Mouse (Mus musculus) embryonic facial prominence, embryonic 12.5 days (tissue): ENCODE data around the gene Rhoc. TPM values are rescaled to one million over a fixed set of nuclear protein-coding genes. Genes with fewer than 3 reads are reported as not detected.
"Not testable (repeated sequence)": the region's sequence is repeated elsewhere in the genome, so short reads cannot be mapped to it uniquely, and the experiment has no call there.

ENCODE experiments used
- ATAC-seq: fragments of 200-750 bp; cut with Nextera tagmentation; 2 replicates; pipeline ENCODE4 v1.8.0; 2017; ENCODE audit not compliant: insufficient number of reproducible peaks, insufficient read depth, low FRiP score, low TSS enrichment
- H3K27ac ChIP-seq: fragments of 300-500 bp; sonication (generic); 2 replicates; pipeline ENCODE4 v1.5.1; 2016; ENCODE audit warnings: mild to moderate bottlenecking
- H3K27me3 ChIP-seq: fragments of 300-500 bp; sonication (generic); 2 replicates; pipeline ENCODE4 v1.6.1; 2016; ENCODE audit warnings: mild to moderate bottlenecking, moderate library complexity
- H3K36me3 ChIP-seq: fragments of 300-500 bp; sonication (generic); 2 replicates; pipeline ENCODE4 v1.6.1; 2016; ENCODE audit warnings: mild to moderate bottlenecking
- H3K4me1 ChIP-seq: fragments of 300-500 bp; sonication (generic); 2 replicates; pipeline ENCODE4 v1.6.1; 2016
- H3K4me2 ChIP-seq: fragments of 300-500 bp; sonication (generic); replicated peaks from 2 replicates; pipeline ENCODE4 v1.6.1; 2016; ENCODE audit warnings: mild to moderate bottlenecking, moderate library complexity
- H3K4me3 ChIP-seq: fragments of 300-500 bp; sonication (generic); 2 replicates; pipeline ENCODE4 v1.5.1; 2016; ENCODE audit warnings: mild to moderate bottlenecking
- H3K9ac ChIP-seq: fragments of 300-500 bp; sonication (generic); 2 replicates; pipeline ENCODE4 v1.6.1; 2016; ENCODE audit warnings: mild to moderate bottlenecking, moderate library complexity
- H3K9me3 ChIP-seq: fragments of 300-500 bp; sonication (generic); 2 replicates; pipeline ENCODE4 v1.6.1; 2016; ENCODE audit warnings: mild to moderate bottlenecking, moderate library complexity
- WGBS: fragments of 180-500 bp; shearing (Covaris S2); methylation state at CpG from one replicate; pipeline ENCODE4 v1.1.7; 2016; 5-methylcytosine and 5-hydroxymethylcytosine counted together
- polyA plus RNA-seq: library from polyadenylated mRNA; unstranded; fragments of >200 nt; fragmentation: Nextera tagmentation; extraction: Ambion mirVana; gene quantifications from 2 replicates; pipeline ENCODE4 v1.2.1, GENCODE M21; 2016

Gene Rhoc
- polyA plus RNA-seq, 1 experiment from 2014 or later: 157 TPM

GRCm38 (mm10) chr3:104796430-104797082 is 8.4 kb downstream of the Rhoc start:
- peaks cover 44% of the 10 kb centered on the region for H3K4me1 ChIP-seq
- no peaks in the 10 kb centered on the region for H3K27me3 ChIP-seq
- 0 out of 2 replicates have a peak overlapping the region, but pooled peaks have one; percentile 2 for H3K27ac ChIP-seq
- no peak for ATAC-seq
- no peaks in the 10 kb centered on the region for H3K9me3 ChIP-seq
- 83% methylated on average over 15 of the region's 15 CpGs for WGBS
- peaks cover 76% of the 10 kb centered on the region for H3K36me3 ChIP-seq
- H3K4me3 ChIP-seq: no peak overlapping the region
- H3K9ac ChIP-seq: no peak overlapping the region
- H3K4me2 ChIP-seq: no peak overlapping the region

GRCm38 (mm10) chr3:104800681-104801080 is 12.5 kb downstream of the Rhoc start:
- Histone ChIP-seq H3K4me2 (no peak overlapping the region), H3K27ac (no peak overlapping the region), H3K9me3 (no peaks in the 10 kb centered on the region), H3K9ac (no peak overlapping the region), H3K36me3 (peaks cover 77% of the 10 kb centered on the region), H3K4me3 (no peak overlapping the region), H3K27me3 (no peaks in the 10 kb centered on the region), H3K4me1 (0 out of 2 replicates have a peak, but pooled peaks cover 5% of the 10 kb centered on the region)
- no peak for ATAC-seq
- 96% methylated on average over 11 of the region's 11 CpGs for WGBS

- H3K36me3 ChIP-seq: peaks cover 71% of the 10 kb centered on the region
- no peak for ATAC-seq
Observed at GRCm38 (mm10) chr3:104801481-104801880, 13.3 kb downstream of the Rhoc start.

DNA sequence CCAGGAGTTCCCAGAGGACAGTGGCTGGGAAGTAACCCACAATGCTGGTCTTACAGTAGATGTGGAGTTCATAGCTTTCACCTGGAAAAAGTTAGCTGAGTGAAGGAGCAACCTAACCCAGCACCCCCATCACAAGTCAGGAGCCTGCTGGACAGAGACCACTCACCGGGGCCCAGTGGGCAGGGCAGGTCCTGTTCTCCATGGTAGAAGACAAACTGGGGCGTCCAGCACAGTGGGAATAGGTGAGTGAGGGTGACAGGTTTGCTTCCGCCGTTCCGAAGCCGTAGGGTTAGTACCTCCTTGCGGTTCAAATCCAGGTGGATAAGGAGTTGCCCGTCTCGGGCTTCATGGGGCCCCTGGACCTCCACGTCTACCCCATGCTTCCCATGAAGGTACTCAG is 16.1 kb downstream of the Rhoc start:
- H3K4me3 ChIP-seq: no peak overlapping the region
- no peak overlapping the region for H3K27ac ChIP-seq
- H3K9me3 ChIP-seq: no peaks in the 10 kb centered on the region
- 89% methylated on average over 10 of the region's 10 CpGs for WGBS
- H3K36me3 ChIP-seq: peaks cover 53% of the 10 kb centered on the region
- H3K27me3 ChIP-seq: no peaks in the 10 kb centered on the region
- no peak overlapping the region for H3K4me2 ChIP-seq
- H3K4me1 ChIP-seq: no peaks in the 10 kb centered on the region
- ATAC-seq: no peak
- no peak overlapping the region for H3K9ac ChIP-seq

More at GRCm38 (mm10) chr3:104801481-104801880, 13.3 kb downstream of the Rhoc start:
- Histone ChIP-seq H3K27ac (no peak overlapping the region), H3K4me3 (no peak overlapping the region), H3K27me3 (no peaks in the 10 kb centered on the region), H3K9me3 (no peaks in the 10 kb centered on the region), H3K4me2 (no peak overlapping the region), H3K4me1 (no peaks in the 10 kb centered on the region), H3K9ac (no peak overlapping the region)
- WGBS: 89% methylated on average over 6 of the region's 6 CpGs

DNA sequence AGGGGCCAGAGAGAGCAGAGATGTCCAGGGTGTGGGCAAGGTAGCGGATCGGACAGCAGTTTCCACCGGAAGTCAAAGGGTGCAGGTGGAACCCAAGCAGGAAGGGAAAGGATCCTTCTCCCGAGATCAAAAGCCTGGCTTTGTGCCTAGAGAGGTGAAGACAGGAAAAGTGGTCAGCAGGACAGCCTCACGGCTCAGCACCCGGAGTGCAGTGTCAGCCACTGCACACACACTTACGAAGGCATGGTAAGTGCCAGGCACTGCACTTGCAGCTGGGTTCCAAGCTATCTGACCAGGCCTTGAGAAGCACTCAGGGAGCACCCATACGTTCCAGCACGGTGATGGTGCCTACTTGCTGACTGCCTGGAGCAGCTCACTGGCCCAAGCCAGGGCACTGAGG is 17.4 kb downstream of the Rhoc start:
- no peak overlapping the region for H3K4me3 ChIP-seq
- H3K9me3 ChIP-seq: no peaks in the 10 kb centered on the region
- H3K4me1 ChIP-seq: no peaks in the 10 kb centered on the region
- peaks cover 41% of the 10 kb centered on the region for H3K36me3 ChIP-seq
- no peak overlapping the region for H3K9ac ChIP-seq
- ATAC-seq: no peak
- H3K4me2 ChIP-seq: no peak overlapping the region
- no peaks in the 10 kb centered on the region for H3K27me3 ChIP-seq
- no peak overlapping the region for H3K27ac ChIP-seq
- WGBS: 81% methylated on average over 9 of the region's 9 CpGs

- Histone ChIP-seq H3K27ac (no peak overlapping the region), H3K9me3 (no peaks in the 10 kb centered on the region), H3K36me3 (no peaks in the 10 kb centered on the region; the same call in 1 of the 2 replicates), H3K9ac (no peak overlapping the region), H3K4me1 (peaks cover 10% of the 10 kb centered on the region; the same call in 1 of the 2 replicates), H3K27me3 (no peaks in the 10 kb centered on the region), H3K4me2 (no peak overlapping the region), H3K4me3 (no peak overlapping the region)
- ATAC-seq: no peak
- WGBS: 31% methylated on average over 3 of the region's 3 CpGs
Observed at GRCm38 (mm10) chr3:104811752-104812151, 23.6 kb downstream of the Rhoc start.

GRCm38 (mm10) chr3:104812254-104812653 is 24.1 kb downstream of the Rhoc start:
- WGBS: 76% methylated on average over 4 of the region's 4 CpGs
- no peak overlapping the region for H3K4me2 ChIP-seq
- no peaks in the 10 kb centered on the region for H3K36me3 ChIP-seq
- H3K9me3 ChIP-seq: no peaks in the 10 kb centered on the region
- no peak overlapping the region for H3K27ac ChIP-seq
- H3K27me3 ChIP-seq: no peaks in the 10 kb centered on the region
- ATAC-seq: no peak
- no peak overlapping the region for H3K4me3 ChIP-seq
- no peak overlapping the region for H3K9ac ChIP-seq
- peaks cover 14% of the 10 kb centered on the region; the same call in 1 of the 2 replicates for H3K4me1 ChIP-seq

- H3K4me3 ChIP-seq, H3K27me3 ChIP-seq, H3K4me2 ChIP-seq, ATAC-seq, H3K36me3 ChIP-seq, H3K27ac ChIP-seq, H3K9me3 ChIP-seq, H3K9ac ChIP-seq: not testable (repeated sequence)
- WGBS: 90% methylated on average over 7 of the region's 7 CpGs
- peaks cover 14% of the 10 kb centered on the region; the same call in 1 of the 2 replicates for H3K4me1 ChIP-seq
Observed at GRCm38 (mm10) chr3:104813227-104813626, 25.1 kb downstream of the Rhoc start.

- H3K4me1 ChIP-seq: peaks cover 18% of the 10 kb centered on the region
- H3K27me3 ChIP-seq: no peaks in the 10 kb centered on the region
- no peak overlapping the region for H3K9ac ChIP-seq
- H3K36me3 ChIP-seq: no peaks in the 10 kb centered on the region
- H3K9me3 ChIP-seq: no peaks in the 10 kb centered on the region
- H3K4me2 ChIP-seq: no peak overlapping the region
- no peak overlapping the region for H3K4me3 ChIP-seq
- no peak for ATAC-seq
- 97% methylated on average over 1 of the region's 1 CpGs for WGBS
- no peak overlapping the region for H3K27ac ChIP-seq
Observed at GRCm38 (mm10) chr3:104814746-104815145, 26.6 kb downstream of the Rhoc start.

- no peak overlapping the region for H3K4me3 ChIP-seq
- H3K36me3 ChIP-seq: no peaks in the 10 kb centered on the region
- H3K27me3 ChIP-seq: no peaks in the 10 kb centered on the region
- no peaks in the 10 kb centered on the region for H3K9me3 ChIP-seq
- no peak for ATAC-seq
- no peak overlapping the region for H3K4me2 ChIP-seq
- H3K9ac ChIP-seq: no peak overlapping the region
- H3K4me1 ChIP-seq: peaks cover 18% of the 10 kb centered on the region
- no peak overlapping the region for H3K27ac ChIP-seq
- 79% methylated on average over 1 of the region's 2 CpGs for WGBS
Observed at GRCm38 (mm10) chr3:104815346-104815745, 27.2 kb downstream of the Rhoc start.

DNA sequence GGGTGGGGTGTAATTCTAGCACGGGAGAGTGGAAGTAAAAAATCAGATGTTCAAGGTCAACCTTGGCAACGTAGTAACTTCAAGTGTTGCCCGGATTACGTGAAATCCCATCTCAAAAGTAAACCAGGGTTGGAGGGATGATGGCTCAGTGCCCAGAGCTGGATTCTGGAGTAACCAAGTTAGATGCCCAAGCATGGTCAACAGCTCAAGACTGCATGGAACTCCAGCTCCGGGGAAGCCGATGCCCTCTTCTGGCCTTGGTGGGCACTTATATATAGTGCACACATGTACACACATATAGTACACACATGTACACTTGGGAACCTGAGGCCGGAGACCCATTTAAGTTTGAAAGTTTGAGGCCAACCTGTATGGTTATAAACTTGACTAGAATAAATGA is 28.0 kb downstream of the Rhoc start:
- 93% methylated on average over 7 of the region's 7 CpGs for WGBS
- no peak overlapping the region for H3K4me3 ChIP-seq

GRCm38 (mm10) chr3:104817481-104817990 is 29.4 kb downstream of the Rhoc start:
- 1% methylated on average over 46 of the region's 46 CpGs for WGBS

More for the DNA sequence above, 28.0 kb downstream of the Rhoc start:
- Histone ChIP-seq H3K27ac (no peak overlapping the region), H3K4me2 (no peak overlapping the region), H3K4me1 (peaks cover 18% of the 10 kb centered on the region), H3K36me3 (no peaks in the 10 kb centered on the region), H3K9me3 (no peaks in the 10 kb centered on the region), H3K9ac (no peak overlapping the region), H3K27me3 (no peaks in the 10 kb centered on the region)
- no peak for ATAC-seq

More at GRCm38 (mm10) chr3:104817481-104817990, 29.4 kb downstream of the Rhoc start:
- Histone ChIP-seq H3K27me3 (no peaks in the 10 kb centered on the region), H3K4me3 (peak overlapping the region; percentile 86), H3K9me3 (no peaks in the 10 kb centered on the region), H3K36me3 (0 out of 2 replicates have a peak, but pooled peaks cover 2% of the 10 kb centered on the region), H3K4me1 (peaks cover 18% of the 10 kb centered on the region), H3K9ac (peak overlapping the region; percentile 91), H3K4me2 (peak overlapping the region; percentile 84), H3K27ac (peak overlapping the region; percentile 94)
- ATAC-seq: peak; percentile 73
